Mouse (Mus musculus): ENCODE data around the gene Kcnj1. TPM values are rescaled to one million over a fixed set of nuclear protein-coding genes. Genes with fewer than 3 reads are reported as not detected.

The Kcnj1 gene
- polyA plus RNA-seq, 1 experiment from 2014 or later, result 19.2 TPM

DNA sequence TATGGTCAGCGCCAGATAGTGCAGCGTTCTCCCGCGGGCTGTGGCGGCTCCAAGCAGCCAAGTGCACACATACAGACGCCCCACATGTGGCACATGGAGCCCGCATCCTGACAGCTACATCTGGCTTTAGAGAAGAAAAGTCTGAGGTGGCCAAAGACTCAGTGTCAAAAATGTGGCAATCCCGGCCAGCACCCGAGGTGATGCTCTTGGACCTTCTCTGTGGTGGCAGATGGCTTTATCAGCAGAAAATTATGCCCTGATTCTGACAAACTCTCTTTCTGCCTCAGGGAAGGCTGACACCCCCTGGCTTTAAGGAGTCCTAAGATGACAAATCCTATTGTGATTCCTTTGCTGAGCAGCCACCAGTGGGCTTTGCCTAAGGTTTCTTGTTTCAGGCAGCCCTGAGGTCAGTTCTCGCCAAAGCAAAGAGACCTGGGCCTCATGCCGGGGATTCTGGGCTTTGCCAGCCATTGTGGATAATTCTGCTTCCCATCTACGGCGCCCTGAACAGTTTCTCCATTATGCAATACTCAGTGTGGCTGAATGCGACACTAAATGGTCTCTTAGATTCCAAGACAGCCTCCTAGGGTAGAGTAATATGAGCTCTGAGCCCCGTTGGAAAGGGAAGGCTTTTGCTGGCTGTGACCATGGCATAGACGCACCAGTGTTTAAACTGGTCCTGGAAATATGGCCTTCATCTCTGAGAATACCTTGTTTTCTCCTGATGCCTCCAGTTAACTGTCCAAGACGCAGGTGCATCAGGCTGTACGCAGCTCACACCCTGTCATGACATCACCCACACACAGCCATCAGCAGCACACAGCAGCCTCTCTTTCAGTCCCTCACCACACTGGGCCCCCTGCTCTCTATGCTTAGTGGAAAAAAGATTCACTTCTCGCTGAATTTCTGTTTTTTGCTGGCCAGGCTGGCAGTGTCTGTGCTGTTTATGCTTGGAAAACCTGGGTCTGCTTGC lies 62.2 kb downstream of the Kcnj1 start:
- WGBS, result 81% methylated on average over 19 of the region's 19 CpGs
- Histone ChIP-seq H3K4me1 (ENCODE audit: insufficient read depth, low read length) (peaks cover 4% of the 10 kb centered on the region; the same call in 1 of the 2 replicates), H3K36me3 (ENCODE audit: insufficient read depth, low read length) (0 out of 2 replicates have a peak, but pooled peaks cover 3% of the 10 kb centered on the region), H3K4me2 (replicated peaks; ENCODE audit: low read depth, low read length) (no peak overlapping the region), H3K9me3 (ENCODE audit: low read length) (no peaks in the 10 kb centered on the region), H3K9ac (replicated peaks; ENCODE audit: low read length) (no peak overlapping the region), H3K27me3 (ENCODE audit: insufficient read depth, low read length) (no peaks in the 10 kb centered on the region), H3K27ac (ENCODE audit: low read length) (no peak overlapping the region), H3K4me3 (ENCODE audit: low read length) (no peak overlapping the region)
- ATAC-seq (ENCODE audit: low FRiP score, low TSS enrichment), result no peak

DNA sequence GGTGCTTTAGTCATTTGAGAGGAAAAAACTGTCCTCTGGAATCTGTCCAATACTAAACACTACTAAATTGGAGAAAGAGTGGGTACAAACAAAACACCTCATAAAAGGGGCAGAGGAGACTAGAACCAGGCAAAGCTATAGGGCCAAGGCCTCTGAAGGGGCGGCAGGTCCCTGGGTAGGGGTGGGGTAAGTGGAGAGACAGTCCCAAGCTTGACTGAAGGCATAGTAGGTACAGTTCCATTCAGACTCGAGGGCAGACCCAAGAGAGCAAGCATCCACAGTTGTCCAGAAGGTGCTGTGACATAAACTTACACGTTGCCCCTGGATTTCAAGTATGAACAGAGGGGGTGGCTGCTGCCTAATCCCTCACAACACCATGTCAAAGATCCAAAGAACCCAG lies 70.8 kb downstream of the Kcnj1 start:
- no peaks in the 10 kb centered on the region for H3K27me3 ChIP-seq (ENCODE audit: insufficient read depth, low read length)
- WGBS, result 89% methylated on average over 3 of the region's 3 CpGs
- H3K9ac ChIP-seq (replicated peaks; ENCODE audit: low read length), result no peak overlapping the region
- no peak overlapping the region for H3K4me3 ChIP-seq (ENCODE audit: low read length)
- peaks cover 8% of the 10 kb centered on the region; the same call in 1 of the 2 replicates for H3K36me3 ChIP-seq (ENCODE audit: insufficient read depth, low read length)
- H3K4me1 ChIP-seq (ENCODE audit: insufficient read depth, low read length), result no peaks in the 10 kb centered on the region
- no peak for ATAC-seq (ENCODE audit: low FRiP score, low TSS enrichment)
- H3K4me2 ChIP-seq (replicated peaks; ENCODE audit: low read depth, low read length), result no peak overlapping the region
- H3K27ac ChIP-seq (ENCODE audit: low read length), result no peak overlapping the region
- H3K9me3 ChIP-seq (ENCODE audit: low read length), result peaks cover 4% of the 10 kb centered on the region; the same call in 1 of the 2 replicates

DNA sequence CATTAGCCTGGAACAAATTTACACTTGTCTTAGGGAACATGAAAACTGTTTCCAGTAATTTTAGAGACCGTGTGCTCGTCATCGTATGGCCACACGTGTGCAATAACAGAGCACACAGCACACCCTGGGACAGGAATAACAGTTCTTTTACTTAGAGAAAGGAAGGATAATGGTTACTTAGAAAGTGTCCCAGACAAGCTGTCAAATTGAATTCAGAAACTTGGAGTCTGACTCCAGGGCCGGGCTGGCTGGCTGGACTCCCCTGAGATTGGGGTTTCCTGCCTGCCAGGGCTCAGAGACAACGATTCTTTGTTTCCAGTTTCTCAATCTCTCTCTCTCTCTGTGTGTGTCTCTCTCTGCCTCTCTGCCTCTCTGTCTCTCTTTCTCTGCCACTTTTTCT lies 71.5 kb downstream of the Kcnj1 start:
- no peak for ATAC-seq (ENCODE audit: low FRiP score, low TSS enrichment)
- Histone ChIP-seq H3K4me1 (ENCODE audit: insufficient read depth, low read length) (no peaks in the 10 kb centered on the region), H3K4me3 (ENCODE audit: low read length) (no peak overlapping the region), H3K9me3 (ENCODE audit: low read length) (peaks cover 4% of the 10 kb centered on the region; the same call in 1 of the 2 replicates), H3K9ac (replicated peaks; ENCODE audit: low read length) (no peak overlapping the region), H3K27ac (ENCODE audit: low read length) (no peak overlapping the region), H3K27me3 (ENCODE audit: insufficient read depth, low read length) (no peaks in the 10 kb centered on the region), H3K36me3 (ENCODE audit: insufficient read depth, low read length) (peaks cover 8% of the 10 kb centered on the region; the same call in 1 of the 2 replicates), H3K4me2 (replicated peaks; ENCODE audit: low read depth, low read length) (no peak overlapping the region)
- WGBS, result 62% methylated on average over 6 of the region's 6 CpGs

DNA sequence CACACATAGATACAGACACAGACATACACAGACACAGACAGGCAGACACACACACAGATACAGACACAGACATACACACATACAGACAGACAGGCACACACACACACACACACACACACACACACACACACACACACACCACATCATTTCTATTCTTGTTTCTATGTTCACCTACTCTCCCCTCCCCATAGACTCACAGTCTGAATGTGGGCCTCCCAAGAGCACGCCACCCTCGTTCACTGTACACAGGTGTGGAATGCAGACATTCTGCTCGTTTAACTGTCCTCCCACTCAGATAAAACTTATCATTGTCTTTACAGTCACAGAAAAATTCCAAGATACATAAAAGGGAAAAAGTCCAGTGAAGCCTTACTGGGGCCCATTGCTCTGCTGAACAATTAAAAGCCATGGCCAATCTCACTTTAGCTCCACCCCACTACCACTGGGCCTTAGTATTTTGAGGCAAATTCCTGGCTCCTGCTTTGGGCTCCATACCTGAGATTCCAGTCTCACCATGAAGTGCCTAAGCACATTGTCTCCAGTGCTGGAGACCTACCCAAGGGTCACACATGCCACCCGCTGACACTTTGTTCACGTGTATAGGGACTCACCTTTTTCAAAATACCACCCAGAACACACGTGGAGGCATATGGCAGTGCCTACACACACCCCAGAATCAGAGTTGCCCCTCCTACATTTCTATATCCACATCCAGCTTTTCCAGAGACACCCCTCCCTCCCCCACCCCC lies 72.3 kb downstream of the Kcnj1 start:
- Histone ChIP-seq H3K4me2 (replicated peaks; ENCODE audit: low read depth, low read length) (no peak overlapping the region), H3K9me3 (ENCODE audit: low read length) (peaks cover 4% of the 10 kb centered on the region; the same call in 1 of the 2 replicates), H3K4me1 (ENCODE audit: insufficient read depth, low read length) (no peaks in the 10 kb centered on the region), H3K27me3 (ENCODE audit: insufficient read depth, low read length) (no peaks in the 10 kb centered on the region), H3K27ac (ENCODE audit: low read length) (no peak overlapping the region), H3K36me3 (ENCODE audit: insufficient read depth, low read length) (peaks cover 8% of the 10 kb centered on the region; the same call in 1 of the 2 replicates), H3K4me3 (ENCODE audit: low read length) (no peak overlapping the region), H3K9ac (replicated peaks; ENCODE audit: low read length) (no peak overlapping the region)
- WGBS, result 66% methylated on average over 6 of the region's 6 CpGs
- no peak for ATAC-seq (ENCODE audit: low FRiP score, low TSS enrichment)

DNA sequence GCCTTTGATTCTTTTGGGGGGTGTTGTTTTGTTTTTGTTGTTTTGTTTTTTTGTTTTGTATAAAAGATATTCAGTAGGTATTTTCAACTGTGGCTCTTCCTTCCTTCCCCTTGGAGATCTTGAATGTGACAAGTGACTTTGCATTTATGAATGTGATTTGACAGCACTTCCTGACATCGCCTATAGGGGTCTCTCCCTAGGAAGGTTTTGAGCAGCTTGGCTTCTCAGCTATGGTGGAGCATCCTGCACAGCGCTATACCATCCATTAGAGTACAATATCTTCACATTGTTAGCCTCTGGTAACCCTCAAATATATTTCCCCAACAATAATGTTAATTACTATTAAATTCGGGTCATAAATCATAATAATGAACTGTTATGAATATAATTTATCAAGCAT lies 73.5 kb downstream of the Kcnj1 start:
- Histone ChIP-seq H3K36me3 (ENCODE audit: insufficient read depth, low read length) (peaks cover 10% of the 10 kb centered on the region; the same call in 1 of the 2 replicates), H3K27me3 (ENCODE audit: insufficient read depth, low read length) (no peaks in the 10 kb centered on the region), H3K4me2 (replicated peaks; ENCODE audit: low read depth, low read length) (no peak overlapping the region), H3K4me1 (ENCODE audit: insufficient read depth, low read length) (no peaks in the 10 kb centered on the region), H3K27ac (ENCODE audit: low read length) (no peak overlapping the region), H3K9ac (replicated peaks; ENCODE audit: low read length) (no peak overlapping the region), H3K9me3 (ENCODE audit: low read length) (peaks cover 4% of the 10 kb centered on the region; the same call in 1 of the 2 replicates), H3K4me3 (ENCODE audit: low read length) (no peak overlapping the region)
- 59% methylated on average over 3 of the region's 3 CpGs for WGBS
- ATAC-seq (ENCODE audit: low FRiP score, low TSS enrichment), result no peak

DNA sequence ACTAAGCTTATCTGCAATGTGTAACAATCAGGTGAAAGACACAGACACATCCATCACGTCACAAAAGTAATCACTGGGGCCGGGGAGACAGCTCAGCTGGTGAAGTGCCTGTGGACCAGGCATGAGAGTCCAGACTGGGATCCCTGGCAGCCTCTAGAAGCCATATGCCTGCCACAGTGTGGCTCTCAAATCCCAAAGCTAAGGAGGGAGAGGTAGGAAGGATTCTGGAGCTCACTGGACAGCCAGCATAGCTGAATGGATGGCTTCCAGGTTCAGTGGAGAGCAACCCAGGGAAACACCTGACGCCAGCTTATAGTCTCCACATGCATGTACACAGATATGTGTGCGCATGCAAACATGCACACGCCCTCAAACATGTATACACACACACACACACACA lies 76.5 kb downstream of the Kcnj1 start:
- Histone ChIP-seq H3K27me3 (ENCODE audit: insufficient read depth, low read length) (no peaks in the 10 kb centered on the region), H3K4me2 (replicated peaks; ENCODE audit: low read depth, low read length) (no peak overlapping the region), H3K4me3 (ENCODE audit: low read length) (no peak overlapping the region), H3K36me3 (ENCODE audit: insufficient read depth, low read length) (0 out of 2 replicates have a peak, but pooled peaks cover 2% of the 10 kb centered on the region), H3K9me3 (ENCODE audit: low read length) (no peaks in the 10 kb centered on the region), H3K4me1 (ENCODE audit: insufficient read depth, low read length) (no peaks in the 10 kb centered on the region), H3K9ac (replicated peaks; ENCODE audit: low read length) (no peak overlapping the region), H3K27ac (ENCODE audit: low read length) (no peak overlapping the region)
- ATAC-seq (ENCODE audit: low FRiP score, low TSS enrichment), result no peak
- WGBS, result 87% methylated on average over 5 of the region's 5 CpGs

Other genes starting within 250 kb of the Kcnj1 start
- gene Kcnj5, start 28.1 kb upstream of the Kcnj1 start, polyA plus RNA-seq (2015; fragmentation: Nextera tagmentation; extraction: Ambion mirVana), result 2.2 and 2.6 TPM in 2 replicates
- 29.4 and 30.3 TPM in 2 replicates for gene Fli1, start 170.4 kb downstream of the Kcnj1 start, polyA plus RNA-seq (2015; fragmentation: Nextera tagmentation; extraction: Ambion mirVana)